Mouse (Mus musculus) naive thymus-derived CD4-positive, alpha-beta T cell, adult 2 months (primary cell): ENCODE measurements around the gene Lhfpl2.

Source experiments
- DNase-seq: peaks from one replicate; pipeline ENCODE4 v3.0.0-alpha.2; 2011; ENCODE audit warnings: low read depth

Gene Lhfpl2

GRCm38 (mm10) chr13:94066626-94067275, 9.2 kb downstream of the Lhfpl2 start:
- DNase-seq, result no peak

GRCm38 (mm10) chr13:94068308-94068707, 10.7 kb downstream of the Lhfpl2 start:
- no peak for DNase-seq

GRCm38 (mm10) chr13:94069421-94070307, 12.1 kb downstream of the Lhfpl2 start:
- no peak for DNase-seq

- no peak for DNase-seq
Measured at GRCm38 (mm10) chr13:94070308-94070619, 12.7 kb downstream of the Lhfpl2 start.

- no peak for DNase-seq
Measured at GRCm38 (mm10) chr13:94070927-94071326, 13.3 kb downstream of the Lhfpl2 start.

- no peak for DNase-seq
Measured at GRCm38 (mm10) chr13:94073046-94073715, 15.6 kb downstream of the Lhfpl2 start.

DNA sequence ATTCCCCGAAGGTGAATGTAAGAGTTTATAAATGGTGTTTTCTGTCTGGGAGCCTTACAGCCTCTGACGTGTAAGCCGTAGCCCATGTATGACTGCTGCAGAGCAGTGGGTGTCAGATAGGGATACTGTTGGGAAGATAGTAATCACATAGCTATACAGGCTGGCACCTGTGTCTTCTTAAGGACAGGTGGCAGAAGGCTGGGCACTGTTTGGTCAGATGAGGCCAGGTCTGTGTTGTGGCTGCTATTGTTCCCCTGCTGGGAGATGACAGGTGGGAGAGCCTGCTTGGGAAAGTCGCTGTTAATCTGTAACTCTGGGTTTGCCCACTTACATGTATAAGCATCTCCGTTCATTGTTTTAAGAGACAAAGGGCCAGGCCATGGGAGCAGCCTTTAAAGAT, 16.1 kb downstream of the Lhfpl2 start:
- DNase-seq, result no peak

DNA sequence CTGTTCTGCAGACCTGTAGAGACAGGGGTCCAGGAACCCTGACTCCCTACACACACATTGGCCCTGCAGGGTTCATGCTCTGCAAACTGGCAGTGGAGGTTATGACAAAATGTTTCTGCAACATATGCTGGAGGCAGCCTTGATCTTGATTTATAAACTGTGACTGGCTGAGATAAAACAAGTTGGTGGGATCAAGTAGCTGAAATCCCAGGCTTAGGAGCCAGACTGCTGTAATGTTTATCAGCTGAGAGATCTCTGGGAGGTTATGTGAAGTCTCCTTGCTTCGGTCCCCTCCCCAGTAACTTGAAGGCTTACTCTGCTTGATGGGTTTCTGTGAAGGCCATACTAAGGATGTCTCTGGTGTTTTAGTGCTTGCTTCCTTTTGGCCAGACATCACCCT, 17.6 kb downstream of the Lhfpl2 start:
- no peak for DNase-seq

- no peak for DNase-seq
Measured at GRCm38 (mm10) chr13:94077136-94078018, 19.8 kb downstream of the Lhfpl2 start.

GRCm38 (mm10) chr13:94083196-94083595, 25.6 kb downstream of the Lhfpl2 start:
- no peak for DNase-seq

DNA sequence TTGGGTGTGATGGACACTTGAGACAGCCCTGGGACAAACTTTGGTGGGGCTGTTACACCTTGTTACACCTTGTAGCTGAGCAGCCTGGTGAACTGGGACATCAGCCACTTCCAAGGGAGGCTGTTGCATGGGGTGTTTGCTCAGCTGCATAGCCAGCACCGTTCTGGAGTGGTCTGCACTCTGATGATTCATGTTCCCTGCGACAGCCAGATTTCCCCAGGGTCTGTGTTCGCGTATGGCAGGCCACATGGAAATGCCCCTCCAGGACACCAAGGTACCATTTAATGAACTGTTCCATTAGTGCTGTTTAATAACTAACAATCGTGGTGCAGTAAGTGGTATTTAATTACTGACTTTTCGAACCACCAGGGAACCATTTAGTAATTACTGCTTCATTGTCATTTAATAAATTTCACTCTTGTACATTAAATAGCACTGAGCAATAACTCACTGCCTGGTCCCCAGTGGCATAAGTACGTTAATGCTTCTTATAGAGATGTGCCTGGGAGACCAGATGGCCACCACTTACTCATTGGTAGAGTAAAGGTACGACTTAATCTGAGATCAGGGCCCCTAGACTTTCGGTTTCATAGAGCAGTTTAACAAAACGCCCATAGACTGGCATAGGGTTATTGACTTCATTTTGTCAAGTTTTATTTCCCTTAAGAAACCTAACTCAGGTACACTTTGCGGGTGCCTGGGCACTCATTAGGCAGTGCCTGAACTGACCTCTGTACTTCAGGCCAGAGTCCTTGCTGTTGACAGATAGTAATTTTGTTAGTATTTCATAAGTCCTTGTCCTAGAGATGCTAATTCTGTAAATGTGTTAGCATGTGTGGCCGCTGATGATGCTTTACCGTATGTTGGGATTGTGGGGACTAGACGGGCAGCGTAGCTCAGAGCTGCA, 26.9 kb downstream of the Lhfpl2 start:
- DNase-seq, result no peak

GRCm38 (mm10) chr13:94086090-94086808, 28.7 kb downstream of the Lhfpl2 start:
- no peak for DNase-seq

DNA sequence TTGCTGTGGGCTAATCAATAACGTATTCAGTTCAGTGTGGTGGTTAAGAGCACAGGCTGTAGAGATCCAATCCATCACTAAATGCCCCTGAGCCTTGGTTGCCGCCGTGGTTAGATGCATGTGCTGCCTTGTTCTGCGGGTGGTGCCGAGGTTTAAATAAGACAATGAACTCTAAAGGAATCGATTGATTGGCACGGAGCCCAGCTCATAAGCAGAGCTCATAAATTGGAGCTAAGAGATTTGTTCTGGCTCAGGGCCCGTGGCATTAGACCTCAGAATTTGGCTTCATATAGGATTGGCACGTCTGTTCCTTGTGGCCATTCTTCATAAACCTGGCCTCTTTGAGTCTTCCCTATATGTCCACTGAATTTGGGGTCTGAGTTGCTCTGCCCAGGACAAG, 29.5 kb downstream of the Lhfpl2 start:
- no peak for DNase-seq

DNA sequence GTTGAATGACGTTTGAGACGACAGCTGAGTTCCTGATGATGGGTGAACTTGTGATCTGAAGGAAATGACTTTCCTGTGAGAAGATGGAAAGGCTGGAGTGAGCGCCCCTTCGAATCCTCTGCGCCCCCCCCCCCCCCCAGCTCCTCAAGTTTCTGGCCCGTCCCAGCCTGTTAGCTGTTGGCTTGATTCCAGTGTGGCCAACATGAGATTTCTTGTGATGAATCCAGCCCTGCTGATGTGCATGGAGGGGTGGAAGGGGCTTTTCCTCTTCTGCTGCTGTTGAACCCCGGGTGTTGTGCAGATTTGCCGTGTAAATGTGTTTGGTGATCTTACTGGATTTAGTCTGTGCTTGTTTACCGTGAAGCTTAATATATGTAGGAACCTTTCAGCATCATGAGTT, 31.2 kb downstream of the Lhfpl2 start:
- no peak for DNase-seq

GRCm38 (mm10) chr13:94089286-94089685, 31.7 kb downstream of the Lhfpl2 start:
- DNase-seq, result no peak

GRCm38 (mm10) chr13:94091366-94091765, 33.8 kb downstream of the Lhfpl2 start:
- DNase-seq, result no peak

DNA sequence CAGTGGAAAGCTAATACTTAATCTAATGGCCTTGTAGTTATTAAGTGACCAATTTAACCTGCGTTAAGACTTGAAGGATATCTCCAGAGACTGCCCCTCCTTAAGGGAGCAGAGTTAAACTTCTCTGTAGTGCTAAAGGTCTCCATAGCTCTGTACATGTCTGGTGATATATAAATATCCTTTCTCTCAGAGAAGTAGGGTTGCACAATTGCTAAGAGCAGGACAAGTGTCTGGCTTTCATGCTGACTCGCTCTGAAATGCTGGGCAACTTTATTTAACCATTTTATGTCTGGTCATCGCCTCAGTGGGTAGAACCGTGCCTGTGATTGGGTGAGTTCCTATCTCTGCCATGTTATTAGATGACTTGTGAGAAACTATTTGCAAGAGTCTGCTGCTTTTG, 36.6 kb downstream of the Lhfpl2 start:
- no peak for DNase-seq

DNA sequence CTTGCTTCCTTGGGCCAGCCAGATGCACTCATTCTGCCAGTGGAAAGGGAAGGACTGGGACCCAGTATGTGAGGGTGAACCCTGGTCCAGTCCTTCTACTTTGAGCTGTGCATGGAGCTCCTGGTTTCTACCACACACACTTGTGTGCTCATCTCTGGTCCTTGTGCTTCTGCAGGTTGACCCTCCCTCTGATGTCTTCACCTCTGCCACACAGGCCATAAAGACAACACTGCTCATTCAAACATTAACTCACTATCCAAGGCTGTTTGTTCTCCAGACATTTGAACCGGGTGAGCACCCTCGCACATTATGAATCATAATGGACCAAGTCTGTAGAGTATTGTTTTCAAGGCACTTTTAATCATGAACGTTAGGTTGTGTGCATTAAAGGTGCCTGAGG, 37.0 kb downstream of the Lhfpl2 start:
- DNase-seq, result no peak

- no peak for DNase-seq
Measured at GRCm38 (mm10) chr13:94095202-94095601, 37.6 kb downstream of the Lhfpl2 start.

DNA sequence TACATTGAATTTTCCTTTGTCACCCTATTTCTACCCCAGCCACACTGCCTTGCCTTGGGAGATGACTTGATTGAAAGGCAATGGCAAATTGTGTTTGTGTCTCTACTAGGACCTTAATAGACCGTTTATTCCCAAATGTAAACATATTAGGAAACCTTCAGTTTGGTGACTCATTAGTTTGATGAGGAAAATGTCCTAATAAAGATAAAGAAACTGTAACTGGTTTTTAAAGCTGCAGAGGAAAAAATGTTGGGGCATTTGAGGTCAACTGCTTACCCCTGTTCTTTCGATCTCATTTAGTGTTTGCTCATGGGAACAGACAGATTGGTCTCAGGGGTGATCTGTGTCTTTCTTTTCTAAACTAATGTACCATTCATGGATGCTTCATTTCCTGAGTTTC, 40.1 kb downstream of the Lhfpl2 start:
- DNase-seq, result no peak
